Mouse (Mus musculus) layer of hippocampus, adult 8-10 months (tissue): ENCODE measurements around the gene Igdcc3. TPM values are rescaled to one million over a fixed set of nuclear protein-coding genes. Genes with fewer than 3 reads are reported as not detected.

ENCODE experiments used
- DNase-seq, 2 experiments: peaks; one replicate each; pipeline ENCODE4 v3.0.0; 2022; ENCODE audit warnings: low spot score in 2 of 2
- total RNA-seq, 4 experiments: library from RNA; stranded (reverse); gene quantifications; 2 replicates each; pipeline ENCODE4 v1.2.4; 2022

Gene Igdcc3
- total RNA-seq: 1 to 10 TPM; 2.3 to 3.2 (median 2.5) TPM

- no peak for DNase-seq
These were observed at the start of gene Igdcc3 for GRCm38 (mm10) chr9:65140936-65141305. TSS of gene Igdcc3 (plus strand) at chr9:65141189.

DNA sequence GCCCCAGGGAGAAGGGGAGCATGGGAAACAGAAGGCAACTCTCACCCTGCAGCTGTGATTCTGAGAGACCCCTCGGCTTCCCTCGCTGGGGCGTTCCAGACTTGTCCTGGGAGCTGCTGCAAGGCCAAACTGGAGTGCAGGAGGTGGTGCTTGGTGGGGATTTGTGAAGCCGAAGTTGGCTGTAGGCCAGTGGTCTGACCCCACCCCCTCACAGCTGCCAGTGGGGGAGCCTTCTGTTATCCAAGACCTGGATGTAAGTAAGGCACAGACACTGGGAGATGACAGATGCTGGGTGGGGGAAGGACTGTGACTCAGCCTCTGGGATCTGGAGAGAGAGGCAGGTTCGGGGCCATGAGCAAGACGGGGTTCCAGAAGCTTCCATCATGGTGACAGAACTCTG, 46.8 kb upstream of the Igdcc3 start:
- DNase-seq: peak; percentile 37 to 52

DNA sequence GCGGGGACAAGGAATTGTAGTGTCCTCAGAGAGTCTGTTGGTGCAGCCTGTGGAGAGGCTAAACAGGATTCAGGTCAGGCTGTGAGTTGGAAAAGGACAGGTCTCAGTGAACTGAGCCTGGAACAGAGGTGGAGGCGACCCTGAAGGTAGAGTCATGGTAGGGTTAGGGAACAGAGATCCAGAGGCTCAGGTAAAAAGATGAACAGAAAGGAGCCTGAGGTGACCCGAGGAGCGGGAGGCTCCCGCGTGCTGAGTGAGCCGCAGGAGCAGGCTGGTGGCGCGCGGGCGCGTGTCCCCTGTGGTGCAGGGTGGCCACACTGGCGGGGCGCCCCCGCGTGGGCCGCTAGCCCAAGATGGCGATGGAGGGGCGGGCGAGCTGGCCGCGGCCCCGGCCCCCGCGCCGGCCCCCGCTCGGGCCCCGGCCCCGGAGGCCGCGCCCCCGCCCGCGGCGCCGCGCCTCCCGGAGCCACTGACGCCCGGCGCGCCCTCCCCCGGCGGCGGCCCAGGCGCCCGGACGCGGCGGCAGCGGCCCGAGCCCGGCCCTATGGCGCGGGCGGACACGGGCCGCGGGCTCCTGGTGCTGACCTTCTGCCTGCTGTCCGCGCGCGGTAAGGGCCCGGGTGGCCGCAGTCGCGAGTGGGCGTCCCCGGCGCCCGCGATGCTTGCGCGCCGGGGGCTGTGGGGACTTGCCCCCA, 39.9 kb upstream of the Igdcc3 start, which contains the start of gene Igdcc4:
Gene Igdcc4, plus strand, starts transcription at position 496 of the 695 bp plus-strand sequence.
- no peak for DNase-seq

GRCm38 (mm10) chr9:65101686-65102376, 39.2 kb upstream of the Igdcc3 start:
- no peak for DNase-seq

DNA sequence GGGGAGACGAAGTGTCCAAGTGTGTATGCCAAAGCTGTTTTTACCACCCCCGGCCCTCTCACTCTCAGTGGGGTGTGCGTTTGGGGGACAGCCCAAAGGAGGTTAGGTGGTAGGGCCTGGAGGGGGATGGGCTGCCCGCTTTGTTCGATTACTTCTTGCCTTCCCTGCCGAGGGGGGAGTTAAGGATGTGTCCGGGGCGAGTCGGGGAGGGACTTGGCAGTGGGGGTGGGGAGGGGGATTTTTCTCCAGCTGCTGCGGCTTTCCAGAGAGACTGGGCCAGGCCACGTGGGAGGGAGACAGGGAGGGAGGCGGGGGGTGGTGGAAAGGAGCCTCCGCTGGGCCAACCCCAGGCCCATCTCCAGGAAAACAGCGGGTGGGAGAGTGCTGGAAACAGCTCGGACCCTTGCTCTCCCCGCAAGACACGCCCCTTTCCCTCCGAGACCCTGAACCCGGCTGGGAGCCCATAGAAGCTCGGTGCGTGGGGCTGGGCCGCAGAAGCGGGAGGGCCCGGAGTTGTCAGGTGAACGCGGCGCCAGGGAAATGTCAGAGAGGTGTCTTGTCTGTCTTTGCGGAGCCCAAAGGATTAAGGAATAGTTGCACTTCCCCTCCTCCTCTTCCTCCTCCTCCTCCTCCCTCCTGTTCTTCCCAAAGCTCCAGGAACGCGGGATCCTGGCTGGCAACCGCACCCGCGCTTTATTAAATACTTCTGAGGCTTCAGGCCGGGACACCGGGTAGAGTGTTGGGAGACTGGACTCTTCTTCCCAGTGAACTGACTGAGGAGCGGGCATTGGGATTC, 38.4 kb upstream of the Igdcc3 start:
- no peak for DNase-seq

DNA sequence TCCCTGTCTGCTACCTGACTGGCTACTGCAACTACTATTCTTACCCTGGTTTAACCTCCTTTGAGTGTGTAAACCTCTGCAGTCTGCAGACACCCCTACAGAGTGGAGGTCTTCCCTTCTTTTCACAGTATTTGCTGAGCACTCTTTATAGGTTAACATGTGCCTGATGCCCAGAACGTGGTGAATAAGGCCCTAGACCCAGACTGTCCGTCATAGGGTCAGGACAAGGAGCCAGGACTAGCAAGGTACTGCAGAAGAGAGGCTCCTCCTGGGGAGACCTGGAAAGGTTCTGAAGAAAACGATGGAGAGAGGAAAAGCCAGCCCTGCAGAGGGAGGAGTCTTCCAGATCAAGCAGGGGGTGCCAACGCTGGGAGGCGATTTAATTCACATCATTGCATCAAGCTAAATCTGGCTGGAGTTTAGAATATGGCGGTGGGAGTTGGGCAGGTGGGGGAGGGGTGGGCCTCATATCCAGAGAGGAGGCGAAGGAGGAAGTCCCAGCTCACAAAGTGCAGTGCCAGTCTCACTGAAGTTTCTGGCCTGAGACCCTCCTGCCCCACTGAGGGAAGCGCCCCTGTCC, 37.7 kb upstream of the Igdcc3 start:
- DNase-seq: no peak

DNA sequence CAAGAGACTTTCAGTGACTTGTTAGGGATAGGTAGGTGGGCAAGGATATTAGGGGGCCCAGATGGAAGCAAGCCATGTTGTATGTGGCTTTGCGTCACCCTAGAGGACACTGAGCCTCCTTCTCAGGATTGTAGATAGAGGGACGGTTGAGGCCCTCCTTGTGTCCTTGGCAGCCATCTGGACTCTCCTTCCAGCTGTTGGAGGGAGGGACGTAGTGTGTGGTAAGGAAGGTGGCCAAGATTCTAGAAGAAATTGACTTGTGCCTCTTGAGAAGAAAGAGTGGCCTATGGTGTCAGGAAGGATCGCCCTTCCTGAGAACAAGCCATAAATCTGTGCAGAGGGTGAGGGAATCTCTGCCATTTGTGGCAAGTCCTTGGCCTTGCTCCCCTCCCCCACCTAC, 34.2 kb upstream of the Igdcc3 start:
- no peak for DNase-seq

GRCm38 (mm10) chr9:65107893-65108292, 33.1 kb upstream of the Igdcc3 start:
- no peak for DNase-seq

DNA sequence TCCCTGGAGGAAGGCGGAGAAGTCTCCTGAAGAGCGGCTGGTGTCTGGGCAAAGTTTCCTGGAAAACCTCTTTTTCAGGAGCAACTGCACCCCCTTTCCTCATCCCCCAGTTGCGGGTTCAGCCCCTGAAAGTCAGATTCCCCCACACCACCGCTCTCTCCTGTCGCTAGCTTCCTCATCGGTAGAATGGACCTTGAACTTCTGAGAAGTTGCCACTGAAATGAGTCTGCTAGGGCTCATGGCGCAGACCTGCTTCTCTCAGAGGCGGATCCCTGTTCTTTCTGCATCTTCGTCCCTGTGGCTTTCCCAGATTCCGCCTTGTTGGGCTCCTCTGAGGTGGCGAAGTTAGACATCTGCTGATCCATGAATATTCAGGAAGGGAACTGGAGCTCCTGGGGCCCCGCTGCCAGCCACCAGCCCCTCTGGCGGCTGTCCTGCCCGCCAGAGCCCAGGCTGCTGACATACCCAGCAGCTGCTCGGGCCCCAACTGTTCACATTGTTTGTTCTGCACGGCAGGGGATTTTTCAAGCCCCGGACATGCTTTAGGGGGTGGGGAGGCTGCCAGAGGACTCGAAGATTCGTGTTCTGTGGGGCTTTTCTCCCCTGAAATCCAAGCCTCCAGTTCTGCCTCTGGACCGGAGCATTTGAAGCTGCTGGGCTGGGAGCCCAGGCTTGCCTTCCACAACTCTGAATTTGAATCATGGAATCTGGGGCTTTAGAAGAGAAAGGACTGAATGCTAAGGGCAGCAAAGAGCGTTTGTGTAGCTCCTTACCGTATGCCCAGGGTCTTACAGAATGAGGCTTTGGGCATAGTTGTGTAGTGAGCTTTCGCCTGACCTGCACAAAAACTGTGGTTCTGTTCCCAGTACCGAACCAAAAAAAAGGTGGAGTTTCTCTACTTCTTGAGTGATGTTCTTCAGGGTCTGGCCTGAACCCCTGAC, 31.6 kb upstream of the Igdcc3 start:
- DNase-seq: peak; percentile 62 to 65

DNA sequence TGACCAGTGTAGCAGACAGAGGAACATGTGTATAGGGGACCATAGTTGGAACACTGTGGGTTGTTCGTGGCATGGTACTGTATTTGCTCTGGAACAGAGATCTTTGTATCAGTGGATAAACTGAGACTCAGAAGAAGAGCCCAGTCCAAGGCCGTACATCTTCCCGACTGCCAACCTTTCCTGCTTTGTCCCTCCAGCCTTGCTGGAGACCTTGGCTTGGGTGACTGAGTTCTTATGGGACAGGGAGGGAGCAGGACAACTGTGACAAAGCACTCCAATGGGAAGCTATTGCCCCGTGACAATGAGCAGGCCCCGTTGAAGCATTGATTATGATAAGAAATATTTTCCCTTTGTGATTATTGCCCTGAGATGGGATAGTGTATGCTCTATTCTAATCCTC, 29.3 kb upstream of the Igdcc3 start:
- no peak for DNase-seq

GRCm38 (mm10) chr9:65113694-65114093, 27.3 kb upstream of the Igdcc3 start:
- no peak for DNase-seq

DNA sequence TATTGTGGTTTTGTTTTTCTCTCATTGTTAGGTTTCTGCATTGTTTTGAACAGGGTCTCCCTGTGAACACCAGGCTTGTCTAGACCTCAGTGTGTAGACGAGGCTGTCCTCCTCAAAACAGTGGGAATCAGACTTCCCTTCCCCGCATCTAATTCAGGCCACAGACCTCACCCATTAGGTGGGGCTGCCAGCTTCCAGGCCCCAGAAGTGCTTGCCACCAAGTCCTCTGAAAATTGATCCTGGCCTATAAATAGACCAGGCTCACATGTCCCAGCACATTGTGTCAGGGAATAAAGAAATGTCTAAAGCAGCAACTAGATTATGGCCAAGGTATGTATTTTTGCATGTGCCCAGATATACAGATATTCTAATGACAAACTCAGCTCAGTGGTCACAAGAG, 25.1 kb upstream of the Igdcc3 start:
- no peak for DNase-seq

GRCm38 (mm10) chr9:65117516-65117915, 23.5 kb upstream of the Igdcc3 start:
- DNase-seq: no peak

GRCm38 (mm10) chr9:65120935-65121334, 20.1 kb upstream of the Igdcc3 start:
- DNase-seq: peak in 1 of 2 experiments; percentile 71

DNA sequence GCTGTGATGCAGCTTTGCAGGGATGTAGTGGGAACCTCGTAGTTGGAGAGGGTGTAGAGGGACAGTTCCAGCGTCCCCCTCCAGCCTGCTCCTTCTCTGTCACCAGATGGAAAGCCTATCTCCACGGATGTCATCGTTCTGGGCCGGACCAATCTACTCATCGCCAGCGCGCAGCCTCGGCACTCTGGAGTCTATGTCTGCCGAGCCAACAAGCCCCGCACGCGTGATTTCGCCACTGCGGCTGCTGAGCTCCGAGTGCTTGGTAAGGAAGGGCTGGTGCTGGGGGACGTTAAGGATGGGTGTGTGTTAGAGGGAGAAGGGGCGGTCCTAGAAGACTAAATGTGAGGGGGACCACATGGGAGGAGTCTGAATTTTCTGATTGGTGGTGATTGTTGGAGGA, 18.4 kb upstream of the Igdcc3 start:
- DNase-seq: peak; percentile 80

- DNase-seq: no peak
These were observed 17.3 kb upstream of the Igdcc3 start for GRCm38 (mm10) chr9:65123552-65124168.

DNA sequence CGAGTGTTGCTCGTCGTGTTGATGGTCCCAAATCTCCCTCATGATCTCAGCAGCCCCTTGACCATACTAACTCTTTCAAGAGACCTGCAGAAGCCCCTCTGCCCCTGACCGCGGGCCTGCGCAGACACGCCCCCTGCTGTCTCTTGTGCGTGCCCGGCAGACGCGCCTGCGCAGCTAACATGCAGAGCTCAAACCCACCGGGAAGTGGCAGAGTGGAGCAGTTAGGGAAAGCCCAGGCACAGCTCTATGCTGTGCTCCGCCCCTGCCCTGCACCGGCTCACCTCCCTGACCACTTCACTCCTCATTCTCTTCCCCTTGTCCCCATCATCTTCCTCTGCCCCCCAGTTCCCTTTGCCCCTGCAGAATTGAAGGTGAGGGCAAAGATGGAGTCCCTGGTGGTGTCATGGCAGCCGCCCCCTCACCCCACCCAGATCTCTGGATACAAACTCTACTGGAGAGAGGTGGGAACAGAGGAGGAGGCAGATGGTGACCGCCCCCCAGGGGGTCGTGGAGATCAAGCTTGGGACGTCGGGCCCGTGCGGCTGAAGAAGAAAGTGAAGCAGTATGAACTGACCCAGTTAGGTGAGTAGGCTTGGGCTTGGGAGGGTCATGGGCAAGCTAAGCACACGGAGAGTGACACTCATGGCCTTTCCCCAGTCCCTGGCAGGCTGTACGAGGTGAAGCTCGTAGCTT, 12.7 kb upstream of the Igdcc3 start:
- no peak for DNase-seq

DNA sequence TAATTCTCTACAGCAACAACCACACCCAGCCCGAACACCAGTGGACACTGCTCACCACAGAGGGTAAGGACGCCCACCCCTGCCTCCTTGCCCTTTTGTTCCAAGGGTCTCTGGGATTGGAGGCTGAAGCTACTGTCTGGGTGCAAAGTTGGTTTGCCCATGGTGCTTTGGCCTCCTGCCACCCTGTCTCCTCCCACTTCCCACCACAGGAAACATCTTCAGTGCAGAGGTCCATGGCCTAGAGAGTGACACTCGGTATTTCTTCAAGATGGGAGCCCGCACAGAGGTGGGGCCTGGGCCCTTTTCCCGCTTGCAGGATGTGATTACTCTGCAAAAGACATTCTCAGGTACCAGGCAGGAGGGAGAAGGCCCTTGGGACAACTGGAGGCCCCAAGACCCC, 9.3 kb upstream of the Igdcc3 start:
- no peak for DNase-seq

DNA sequence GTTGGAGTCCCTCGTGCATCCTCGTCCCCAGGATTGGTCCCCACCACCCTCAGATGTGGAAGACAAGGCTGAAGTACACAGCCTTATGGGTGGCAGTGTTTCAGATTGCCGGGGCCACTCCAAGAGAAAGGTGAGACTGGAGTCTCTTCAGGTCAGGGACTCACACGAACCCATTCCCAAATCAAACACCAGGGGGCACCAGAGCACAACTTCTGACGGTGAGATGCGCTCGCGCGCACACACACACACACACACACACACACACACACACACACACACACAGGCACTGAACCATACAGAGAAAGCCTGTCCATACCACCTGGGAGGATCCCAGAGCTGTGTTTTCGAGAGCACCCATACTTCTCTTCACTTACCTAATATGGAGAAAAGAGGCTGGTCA, 7.2 kb upstream of the Igdcc3 start:
- peak; percentile 58 to 71 for DNase-seq

- no peak for DNase-seq
These were observed 5.9 kb upstream of the Igdcc3 start for GRCm38 (mm10) chr9:65135126-65135525.
